Mouse (Mus musculus) heart, adult 9 months (tissue): ENCODE results near the gene Syngr3.
"Not testable (repeated sequence)": the region's sequence is repeated elsewhere in the genome, so short reads cannot be mapped to it uniquely, and the experiment has no call there.

Experiments
- DNase-seq, 2 experiments: peaks; one replicate each; pipeline ENCODE4 v3.0.0; 2022; ENCODE audit warnings: low spot score in 2 of 2

The Syngr3 gene

DNA sequence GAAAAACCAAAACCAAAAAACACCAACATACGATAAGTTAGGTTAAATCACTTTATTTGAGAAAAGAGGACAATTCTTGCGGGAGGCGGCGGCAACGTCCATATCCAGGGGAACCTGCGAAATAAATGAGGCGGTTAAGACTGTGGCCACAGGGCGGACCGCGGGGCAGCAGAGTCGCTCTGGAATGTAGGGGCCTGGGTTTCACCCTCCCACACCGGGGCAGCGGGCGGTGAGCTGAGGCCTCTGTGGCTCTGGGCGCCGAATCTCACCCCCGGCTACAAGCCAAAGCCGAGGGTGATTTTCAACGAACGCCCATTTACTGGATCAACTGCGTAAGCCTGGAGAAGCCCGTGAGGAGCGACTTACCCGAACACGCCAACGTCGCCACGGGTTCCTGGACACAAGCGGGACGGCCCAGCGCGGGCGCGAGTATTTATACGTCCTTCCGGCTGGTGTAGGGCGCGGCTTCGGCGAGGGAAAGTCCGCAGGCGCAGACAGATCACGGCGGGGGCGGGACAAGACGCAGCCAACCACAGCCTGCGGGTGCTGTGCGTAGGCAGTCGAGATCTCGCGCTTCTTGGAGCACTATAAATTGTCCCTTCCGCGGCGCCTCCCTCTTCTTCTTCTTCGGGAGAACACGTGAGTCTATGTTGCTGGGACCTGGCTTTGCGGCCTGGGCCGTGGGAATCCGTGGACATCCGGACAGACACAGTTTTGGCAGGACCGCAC is 29.9 kb upstream of the Syngr3 start:
- DNase-seq = peak; percentile 97 to 98

DNA sequence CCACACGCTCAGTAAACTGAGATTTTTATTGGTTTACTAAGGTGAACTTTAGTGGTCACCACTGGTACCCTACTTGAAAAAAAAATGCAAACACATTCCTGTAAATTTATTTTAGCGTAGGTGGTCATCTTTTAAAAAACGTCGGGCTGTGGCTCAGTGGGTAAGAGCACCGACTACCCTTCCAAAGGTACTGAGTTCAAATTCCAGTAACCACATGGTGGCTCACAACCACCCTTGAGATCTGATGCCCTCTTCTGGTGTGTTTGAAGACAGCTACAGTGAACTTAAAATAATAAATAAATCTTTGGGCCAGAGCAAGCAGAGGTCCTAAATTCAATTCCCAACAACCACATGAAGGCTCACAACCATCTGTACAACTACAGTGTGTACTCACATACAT is 29.2 kb upstream of the Syngr3 start:
- not testable (repeated sequence) for DNase-seq

DNA sequence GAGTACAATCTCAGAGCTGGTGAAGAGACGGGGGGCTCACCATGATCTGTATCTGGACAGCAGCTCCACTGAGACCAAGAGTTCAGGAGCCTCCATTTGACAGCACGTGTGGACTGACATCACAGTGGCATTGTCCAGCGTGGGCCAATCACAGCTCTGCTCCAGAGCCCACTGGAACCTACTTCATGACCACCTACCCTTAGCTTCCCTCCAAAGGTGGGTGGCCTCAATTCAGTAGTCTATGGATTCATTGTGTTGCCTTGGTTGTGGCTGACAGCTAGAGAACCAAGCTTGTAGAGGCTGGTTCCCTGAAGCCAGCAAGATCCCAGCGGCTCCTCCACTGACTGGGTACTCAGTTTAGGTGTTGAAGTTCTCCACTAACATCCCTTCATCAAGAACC is 28.2 kb upstream of the Syngr3 start, which contains the start of the genes Rnf151 and Rps2:
Gene Rnf151 (minus strand): TSS at position 121 of the 400 bp plus-strand sequence.
Gene Rps2 (plus strand): TSS at position 174 of the 400 bp plus-strand sequence.
- DNase-seq = no peak

DNA sequence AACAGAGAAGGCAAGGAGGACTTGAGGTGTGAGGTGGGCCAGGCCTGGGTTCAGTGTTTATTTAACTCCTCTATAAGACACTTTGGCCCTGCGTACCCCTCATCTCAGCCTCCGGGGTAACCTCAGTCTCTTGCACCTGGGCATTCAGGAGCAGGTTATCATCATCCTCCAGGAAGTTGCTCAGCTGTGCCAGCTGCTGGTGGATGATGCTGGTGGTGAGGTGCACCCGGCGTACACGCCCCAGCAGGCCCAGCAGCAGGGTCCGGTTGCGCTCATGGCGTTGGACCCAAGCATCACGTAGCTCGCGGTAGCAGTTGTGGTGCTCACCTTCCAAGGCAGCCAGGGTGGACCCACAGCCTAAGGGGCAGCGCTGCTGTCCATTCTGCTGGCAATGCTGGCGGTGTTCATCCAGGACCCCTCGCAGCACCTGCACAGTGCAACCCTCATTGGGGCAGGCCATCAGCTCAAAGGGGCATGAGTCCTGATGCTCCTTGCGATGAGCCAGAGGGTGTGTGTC is 26.5 kb upstream of the Syngr3 start:
- DNase-seq = no peak

DNA sequence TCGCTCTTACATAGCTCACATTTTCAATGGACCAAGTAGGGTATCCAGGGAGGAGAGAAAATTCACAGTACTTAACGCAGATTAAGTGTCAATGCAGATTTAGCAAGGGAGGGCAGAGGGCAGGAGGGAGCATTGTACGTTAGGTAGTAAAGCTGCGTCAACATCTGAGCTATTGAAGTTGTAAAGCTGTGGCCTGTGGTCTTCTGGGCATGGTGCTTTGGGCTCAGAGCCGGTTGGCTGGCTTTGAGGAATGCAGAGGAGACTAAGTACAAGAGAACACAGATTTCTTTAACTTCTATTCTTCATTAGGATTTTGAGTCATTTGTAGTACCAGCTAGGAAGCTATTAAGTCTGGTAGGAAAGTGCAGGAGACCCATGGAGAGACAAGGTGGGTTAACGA is 25.8 kb upstream of the Syngr3 start:
- DNase-seq = no peak

DNA sequence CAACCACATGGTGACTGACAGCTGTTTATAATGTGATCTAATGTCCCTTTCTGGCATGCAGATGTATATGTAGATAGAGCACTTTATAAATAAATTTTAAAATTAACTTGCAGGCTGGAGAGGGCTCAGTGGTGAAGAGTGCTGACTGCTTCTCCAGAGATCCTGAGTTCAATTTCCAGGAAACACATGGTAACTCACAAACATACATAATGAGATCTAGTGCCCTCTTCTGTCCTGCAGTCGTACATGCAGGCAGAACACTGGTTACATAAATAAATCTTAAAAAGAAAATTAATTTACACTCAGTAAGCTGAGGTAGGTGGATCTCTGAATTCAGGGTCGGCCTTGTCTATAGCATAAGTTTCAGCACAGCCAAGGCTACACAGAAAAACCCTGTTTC is 18.9 kb upstream of the Syngr3 start:
- DNase-seq = no peak

DNA sequence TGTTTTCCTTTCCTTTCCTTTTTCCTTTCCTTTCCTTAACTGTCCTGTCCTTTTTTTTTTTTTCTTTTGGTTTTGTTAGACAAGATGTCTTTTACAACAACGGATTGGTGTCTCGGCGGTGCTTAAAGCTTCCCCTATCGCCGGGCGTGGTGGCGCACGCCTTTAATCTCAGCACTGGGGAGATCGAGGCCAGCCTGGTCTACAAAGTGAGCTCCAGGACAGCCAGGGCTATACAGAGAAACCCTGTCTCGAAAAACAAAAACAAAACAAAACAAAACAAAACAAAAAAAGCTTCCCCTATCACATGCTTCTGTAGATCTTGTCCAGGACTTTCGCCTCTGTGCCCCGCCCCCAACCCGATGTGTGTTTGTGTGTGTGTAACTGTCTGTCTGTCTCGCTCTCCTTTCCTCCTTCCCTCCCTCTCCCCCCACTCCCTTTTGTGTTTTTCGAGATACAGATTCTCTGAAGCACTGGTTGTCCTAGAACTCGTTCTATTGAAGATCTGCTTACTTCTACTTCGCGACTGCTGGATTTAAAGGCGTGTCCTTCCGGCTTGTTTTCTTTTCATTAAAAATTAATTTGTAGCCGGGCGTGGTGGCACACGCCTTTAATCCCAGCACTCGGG is 18.2 kb upstream of the Syngr3 start:
- DNase-seq = no peak

DNA sequence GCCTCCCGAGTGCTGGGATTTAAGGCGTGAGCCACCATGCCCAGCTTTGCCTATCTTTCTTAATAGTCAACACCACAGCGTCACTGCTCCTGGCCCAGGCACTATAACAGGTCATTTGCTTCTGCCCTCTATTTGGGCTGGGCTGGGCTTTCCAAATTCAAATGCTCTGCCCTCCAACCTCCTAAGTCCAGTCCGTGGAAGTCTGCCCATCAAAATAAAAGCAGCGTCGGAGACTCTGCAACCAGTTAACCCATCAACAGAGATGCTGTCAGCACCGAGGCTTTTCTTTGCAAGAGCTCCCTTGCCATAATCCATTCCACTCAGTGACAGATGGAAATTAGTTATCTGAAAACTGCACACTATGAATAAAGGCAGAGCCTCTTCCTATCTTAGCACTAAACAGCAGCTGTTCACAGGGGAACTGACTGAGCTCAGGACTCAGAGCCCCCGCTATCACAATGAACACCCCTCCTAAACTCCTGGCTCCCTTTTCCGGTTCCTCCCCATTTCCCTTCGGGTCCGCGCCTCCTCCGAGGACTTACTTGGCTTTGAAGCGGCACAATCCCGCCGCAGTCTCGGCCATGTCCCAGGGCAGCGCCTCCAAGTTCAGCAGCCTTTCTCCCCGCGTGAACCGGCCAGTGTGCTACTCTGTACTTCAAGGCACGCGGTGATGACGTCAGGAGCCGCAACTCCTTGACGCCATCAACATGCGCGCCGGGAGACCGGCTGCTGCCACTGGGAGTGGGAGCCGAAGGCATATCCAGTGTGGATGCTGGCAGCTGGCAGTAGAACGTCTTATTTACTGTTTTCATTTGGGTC is 17.4 kb upstream of the Syngr3 start, which contains the start of gene Tbl3:
Gene Tbl3 (minus strand): TSS at position 679 of the 819 bp plus-strand sequence.
- DNase-seq = peak; percentile 90 to 93

DNA sequence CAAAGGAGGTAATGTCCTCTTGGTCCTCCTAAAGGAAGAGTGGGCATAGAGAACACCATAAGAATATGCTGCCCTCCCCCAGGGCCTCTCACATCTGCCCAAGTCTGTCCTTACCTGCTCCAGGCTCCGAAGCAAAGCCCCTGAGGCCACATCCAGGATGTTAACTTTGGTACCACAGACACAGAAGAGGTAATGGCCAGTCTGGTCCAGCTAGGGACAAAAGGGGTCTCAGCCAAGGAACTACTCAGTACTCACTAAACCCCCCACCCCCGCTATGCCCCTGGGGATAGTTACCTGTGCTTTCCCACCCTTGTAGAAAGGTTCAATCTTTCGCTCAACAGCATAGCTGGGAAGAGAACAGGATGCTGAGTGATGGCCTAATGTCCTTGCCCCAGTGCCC is 16.1 kb upstream of the Syngr3 start:
- DNase-seq = no peak

DNA sequence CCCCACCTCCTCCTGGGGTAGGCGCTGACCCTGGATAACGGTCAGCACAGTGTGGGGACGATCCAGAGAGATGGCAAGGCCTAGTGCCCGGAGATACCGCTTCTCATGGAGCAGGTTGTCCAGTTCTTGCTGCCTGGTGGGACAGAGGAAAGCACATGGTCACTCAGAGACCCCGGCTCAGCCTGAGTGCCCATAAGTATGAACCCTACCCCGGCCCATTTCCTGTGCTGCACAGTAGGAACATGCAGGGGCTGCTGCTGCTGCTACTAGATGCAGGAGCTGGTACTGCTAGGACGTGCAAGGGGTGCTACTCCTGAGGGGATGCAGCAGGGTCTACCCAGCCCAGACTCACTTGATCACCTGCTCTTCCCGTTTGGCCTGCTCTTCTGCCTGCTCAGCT is 11.5 kb upstream of the Syngr3 start:
- DNase-seq = no peak

DNA sequence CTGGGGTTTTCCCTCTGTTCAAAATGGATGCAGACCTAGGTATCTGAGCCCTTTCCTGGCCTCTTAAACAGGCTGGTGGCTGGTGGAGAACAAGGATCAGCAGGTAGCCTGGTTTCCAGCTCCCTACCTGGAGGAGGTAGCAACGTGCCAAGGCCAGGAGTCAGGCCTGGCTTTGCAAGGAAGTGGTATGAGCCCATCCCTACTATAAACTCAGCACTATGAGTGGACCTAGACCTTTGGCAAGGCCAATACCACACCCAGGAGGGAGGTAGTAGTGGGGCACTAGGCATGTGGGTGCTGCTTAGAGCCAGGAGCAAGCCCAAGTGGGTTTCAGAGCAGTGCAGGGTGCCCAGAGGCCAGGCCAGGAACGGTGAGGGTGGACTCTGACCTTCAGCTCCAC is 9.7 kb upstream of the Syngr3 start:
- no peak for DNase-seq

DNA sequence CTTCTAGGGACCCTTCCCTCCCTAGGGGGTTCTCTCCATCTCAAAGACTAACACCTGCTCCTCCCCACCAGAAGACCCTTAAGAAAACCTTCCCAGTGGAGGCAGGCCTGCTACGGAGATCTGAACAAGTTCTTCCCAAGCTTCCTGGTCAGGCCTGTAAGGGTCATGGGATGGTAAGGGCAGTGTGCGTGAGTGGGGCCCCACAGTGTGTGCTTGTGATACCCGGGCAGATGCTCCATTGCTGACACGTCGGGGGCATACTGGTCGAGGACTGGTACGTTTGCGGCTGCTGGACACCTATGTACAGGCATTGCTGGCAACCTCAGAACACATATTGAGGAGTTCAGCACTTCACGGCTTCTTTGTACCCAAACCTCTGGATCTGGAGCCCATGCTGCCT is 9.0 kb upstream of the Syngr3 start:
- no peak for DNase-seq

DNA sequence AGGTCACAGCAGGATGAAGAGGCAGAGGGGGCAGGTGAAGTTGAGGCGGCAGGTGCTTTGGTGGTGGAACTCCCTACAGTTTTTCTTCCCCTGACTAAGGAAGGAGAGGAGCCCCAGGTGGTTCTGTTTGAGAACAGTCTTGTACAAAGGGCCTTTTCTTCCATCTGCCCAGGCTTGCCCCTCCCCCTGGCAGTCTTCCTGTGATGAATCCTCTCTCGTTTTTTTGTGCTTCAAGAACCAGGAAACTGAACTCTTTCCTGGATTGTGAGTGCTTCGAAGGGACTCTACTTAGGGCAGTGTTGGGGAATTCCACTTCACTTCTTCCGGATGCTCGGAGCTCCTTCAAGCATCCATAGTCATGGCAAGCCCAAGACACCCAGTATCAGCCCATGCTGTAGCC is 8.2 kb upstream of the Syngr3 start:
- no peak for DNase-seq

DNA sequence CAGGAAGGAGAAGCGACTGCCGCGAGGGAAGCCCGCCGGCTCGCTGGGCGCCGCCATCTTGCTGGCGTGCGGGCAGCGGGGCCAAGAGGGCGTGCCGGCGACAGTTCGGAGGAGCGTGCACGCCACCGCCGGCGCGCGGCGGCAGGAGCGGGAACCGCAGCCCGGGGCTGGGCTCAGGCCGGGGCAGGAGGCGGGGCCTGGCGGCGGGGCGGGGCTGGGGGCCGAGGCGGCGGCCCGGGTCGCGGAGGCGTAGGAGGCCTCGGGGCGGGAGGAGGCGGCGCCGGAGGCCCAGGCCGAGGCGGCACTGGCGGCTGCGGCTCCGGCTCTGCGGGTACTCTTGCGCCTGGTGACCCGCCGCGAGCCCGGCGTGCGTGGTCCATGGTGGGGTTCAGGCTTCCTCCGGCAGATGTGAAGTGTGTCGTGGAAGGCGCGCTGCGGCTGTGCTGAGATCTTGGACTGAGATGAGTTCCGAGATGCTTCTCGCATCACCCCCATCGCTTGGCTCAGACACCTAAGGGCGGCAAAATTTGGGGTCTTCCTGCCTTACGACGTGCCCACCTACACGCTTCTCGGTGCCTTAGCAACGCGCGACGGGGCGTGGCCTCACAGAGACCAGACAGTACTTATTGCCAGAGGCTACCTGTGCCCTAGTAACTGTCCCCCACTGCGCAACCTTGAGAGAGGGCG is 6.4 kb upstream of the Syngr3 start, which contains the start of the genes Gfer and Noxo1:
Gene Gfer (minus strand): TSS at position 146 of the 687 bp plus-strand sequence.
Gene Noxo1 (plus strand): TSS at position 224 of the 687 bp plus-strand sequence.
- peak; percentile 82 to 88 for DNase-seq

DNA sequence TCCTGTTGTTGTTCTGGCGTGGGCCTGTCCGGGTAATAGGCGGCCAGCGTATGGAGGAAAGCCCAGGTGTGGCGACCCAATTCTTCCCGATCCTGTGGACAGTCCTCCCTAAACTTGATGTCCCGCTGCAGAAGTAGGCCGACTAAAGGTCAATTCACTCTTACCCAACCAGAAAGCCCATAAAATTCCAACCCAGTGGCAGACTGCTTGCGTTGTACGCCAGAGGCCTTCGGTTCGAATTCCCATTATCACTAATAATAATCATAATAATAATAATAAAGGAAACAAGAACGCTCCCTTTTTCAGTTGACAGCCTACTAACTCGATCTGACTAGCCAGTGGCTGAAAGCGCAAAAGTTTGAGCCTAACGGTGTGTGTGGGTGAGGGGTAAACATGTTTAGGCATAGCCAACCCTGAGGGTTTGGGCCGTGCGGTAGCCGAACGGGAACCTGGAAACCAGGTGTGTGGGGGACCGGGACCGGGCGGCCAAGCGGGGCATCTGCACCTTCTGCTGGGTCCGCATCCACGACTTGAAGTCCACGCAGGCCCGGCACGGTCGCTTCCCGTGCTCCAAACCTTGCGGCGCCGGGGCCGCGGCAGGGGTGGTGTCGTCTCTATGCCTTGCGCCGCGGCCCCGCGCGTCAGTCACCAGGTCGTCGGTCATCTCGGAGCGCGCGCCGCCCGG is 5.7 kb upstream of the Syngr3 start:
- no peak for DNase-seq

DNA sequence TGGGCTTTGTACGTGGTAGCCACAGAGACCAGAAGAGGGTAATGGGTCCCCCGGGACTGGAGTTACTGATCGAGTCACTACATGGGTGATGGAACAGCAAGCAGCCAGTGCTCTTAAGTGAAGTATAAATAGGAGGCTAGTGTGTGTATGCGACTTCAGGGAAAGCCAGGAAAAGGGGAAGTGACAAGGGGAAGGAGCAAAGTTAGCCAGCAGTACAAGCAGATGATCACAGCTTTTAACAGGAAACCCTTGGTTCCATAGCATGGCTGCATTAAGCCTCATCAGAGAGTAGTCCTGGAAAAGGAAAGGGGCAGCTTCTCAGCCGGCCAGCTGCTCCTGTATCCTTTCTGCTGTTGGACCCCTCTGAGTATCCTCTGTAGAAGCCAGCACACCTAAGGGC is 2.6 kb upstream of the Syngr3 start:
- DNase-seq = no peak

DNA sequence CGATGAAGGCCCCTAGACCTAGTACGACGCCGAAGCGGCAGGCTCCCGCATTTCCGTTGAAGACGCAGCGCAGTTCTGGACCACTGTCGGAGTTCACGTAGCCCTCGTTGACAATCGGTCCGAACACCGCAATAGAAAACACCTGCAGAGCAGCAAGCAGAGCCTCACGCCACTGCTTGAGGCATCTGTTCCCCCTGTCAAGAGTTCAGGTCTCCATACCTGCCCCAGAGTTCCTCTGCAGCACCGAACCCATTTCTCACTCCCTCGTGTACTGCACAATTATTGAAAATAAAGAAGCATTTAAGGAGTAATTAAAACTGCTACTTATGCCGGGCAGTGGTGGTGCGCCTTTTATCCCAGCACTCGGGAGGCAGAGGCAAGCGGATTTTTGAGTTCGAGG is 2.2 kb downstream of the Syngr3 start:
- no peak for DNase-seq

DNA sequence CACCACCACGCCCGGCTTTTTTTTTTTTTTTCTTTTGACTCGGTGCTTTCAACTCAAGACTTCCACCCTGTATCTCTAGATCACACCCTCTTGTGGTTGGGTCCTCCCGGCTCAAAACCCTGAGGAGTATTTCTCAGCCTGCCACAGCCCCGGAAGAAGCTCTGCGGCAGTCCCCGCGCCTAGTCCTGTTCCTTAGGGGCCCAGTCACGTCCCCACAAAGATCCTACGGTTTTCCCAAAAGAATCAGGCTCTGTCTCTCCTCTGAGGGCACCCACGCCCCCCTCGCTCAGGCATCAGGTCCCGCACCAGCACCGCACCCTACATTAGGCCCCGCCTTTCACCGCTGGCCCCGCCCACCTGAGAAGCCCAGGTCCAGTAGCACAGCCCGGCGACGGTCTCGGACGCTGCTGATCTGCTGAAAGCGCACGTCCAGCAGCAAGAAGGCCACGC is 2.6 kb downstream of the Syngr3 start:
- no peak for DNase-seq

DNA sequence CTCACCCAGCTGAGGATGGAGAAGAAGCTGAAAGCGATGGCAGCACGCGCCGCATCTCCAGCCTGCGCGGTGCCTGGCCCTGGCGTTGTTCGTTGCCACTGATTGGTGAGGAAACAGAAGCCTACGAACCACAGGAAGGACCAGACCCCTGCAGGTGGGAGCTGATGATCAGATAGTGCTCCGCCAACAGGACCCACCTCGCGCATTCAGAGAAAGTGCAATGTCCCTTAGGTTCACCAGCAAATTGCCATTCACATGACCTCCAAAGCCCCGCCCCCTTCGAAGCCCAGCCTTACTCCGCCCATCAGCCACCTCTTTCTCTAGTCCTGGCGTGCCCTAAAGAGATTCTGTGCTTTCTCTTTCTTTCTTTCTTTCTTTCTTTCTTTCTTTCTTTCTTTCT is 3.2 kb downstream of the Syngr3 start:
- no peak for DNase-seq

DNA sequence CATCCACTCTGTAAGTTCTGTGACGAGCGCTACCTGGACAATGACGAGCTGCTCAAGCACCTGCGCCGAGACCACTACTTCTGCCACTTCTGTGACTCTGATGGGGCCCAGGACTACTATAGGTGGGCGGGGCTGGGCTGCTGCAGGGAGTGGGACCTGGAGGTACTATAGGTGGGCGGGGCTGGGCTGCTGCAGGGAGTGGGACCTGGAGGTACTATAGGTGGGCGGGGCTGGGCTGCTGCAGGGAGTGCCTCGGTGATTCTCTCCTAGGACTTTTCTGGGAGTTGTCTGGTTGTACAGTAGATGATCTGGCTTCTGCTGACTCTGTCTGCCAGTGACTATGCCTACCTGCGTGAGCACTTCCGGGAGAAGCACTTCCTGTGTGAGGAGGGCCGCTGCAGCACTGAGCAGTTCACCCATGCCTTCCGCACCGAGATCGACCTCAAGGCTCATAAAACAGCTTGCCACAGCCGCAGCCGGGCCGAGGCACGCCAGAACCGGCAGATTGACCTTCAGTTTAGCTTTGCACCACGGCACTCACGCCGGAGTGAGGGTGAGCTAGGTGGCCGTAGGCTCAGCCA is 12.2 kb downstream of the Syngr3 start:
- no peak for DNase-seq
